Mouse (Mus musculus): ENCODE data around the gene Erbb3. TPM values are rescaled to one million over a fixed set of nuclear protein-coding genes. Genes with fewer than 3 reads are reported as not detected.
"Not testable (repeated sequence)": the region's sequence is repeated elsewhere in the genome, so short reads cannot be mapped to it uniquely, and the experiment has no call there.

Erbb3 gene
- total RNA-seq, 2 experiments from 2014 or later: 3.3 to 4.3 TPM

DNA sequence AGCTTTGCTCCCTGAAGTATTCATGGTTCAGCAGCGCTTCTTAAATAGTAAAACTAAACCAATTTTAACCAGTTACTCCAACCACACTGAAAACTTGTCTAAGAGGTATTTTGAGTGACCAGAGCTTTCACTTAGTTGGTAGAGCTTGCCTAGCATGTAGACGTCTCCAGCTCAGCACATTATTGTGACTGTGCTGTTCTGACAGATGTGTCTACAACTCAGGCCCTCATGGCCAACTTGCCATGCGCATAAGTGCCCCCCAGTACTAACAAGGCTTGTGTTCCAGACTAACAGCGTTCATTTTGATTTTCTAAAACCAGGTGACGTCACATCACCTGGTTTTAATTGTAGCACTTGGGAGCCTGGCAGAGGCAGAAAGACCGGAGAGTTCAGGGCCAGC is 32.5 kb downstream of the Erbb3 start:
- DNase-seq: no peak

DNA sequence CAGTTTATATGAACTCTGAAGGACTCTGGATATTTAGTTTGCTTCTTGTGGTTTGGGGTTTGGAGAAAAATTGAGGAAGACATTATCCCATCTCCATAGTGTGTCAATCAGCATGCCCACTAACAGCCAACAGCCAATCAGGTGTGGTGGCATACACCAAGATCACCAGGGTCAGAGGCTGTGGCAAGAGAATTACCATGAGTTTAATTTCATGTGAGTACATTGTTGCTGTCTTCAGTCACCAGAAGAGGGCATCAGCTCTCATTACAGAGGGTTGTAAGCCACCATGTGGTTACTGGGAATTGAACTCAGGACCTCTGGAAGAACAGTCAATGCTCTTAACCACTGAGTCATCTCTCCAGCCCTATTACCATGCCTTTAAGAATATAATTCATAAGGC is 33.2 kb downstream of the Erbb3 start:
- DNase-seq: no peak

- not testable (repeated sequence) for DNase-seq
Observed at GRCm38 (mm10) chr10:128555567-128555966, 33.9 kb downstream of the Erbb3 start.

- not testable (repeated sequence) for DNase-seq
Observed at GRCm38 (mm10) chr10:128550144-128550823, 39.2 kb downstream of the Erbb3 start.

DNA sequence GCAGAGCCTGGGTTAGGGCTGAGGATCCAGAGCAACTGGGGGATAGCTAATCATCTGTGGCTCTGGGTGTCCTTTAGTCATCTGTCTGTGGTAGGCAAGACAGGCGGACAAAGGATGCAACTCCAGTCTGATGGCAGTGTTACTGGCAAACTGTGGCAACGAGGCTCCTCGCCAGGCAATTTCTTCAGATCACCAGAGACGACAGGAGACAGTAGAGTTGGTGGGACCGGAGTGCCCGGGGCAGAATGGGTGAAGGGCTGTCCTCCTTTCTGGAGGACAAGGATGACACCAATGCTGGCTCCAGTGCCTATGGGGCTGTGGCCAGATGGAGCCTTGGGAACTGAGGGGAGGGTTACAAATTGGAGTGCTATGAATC is 39.8 kb downstream of the Erbb3 start:
- DNase-seq: peak; percentile 32

DNA sequence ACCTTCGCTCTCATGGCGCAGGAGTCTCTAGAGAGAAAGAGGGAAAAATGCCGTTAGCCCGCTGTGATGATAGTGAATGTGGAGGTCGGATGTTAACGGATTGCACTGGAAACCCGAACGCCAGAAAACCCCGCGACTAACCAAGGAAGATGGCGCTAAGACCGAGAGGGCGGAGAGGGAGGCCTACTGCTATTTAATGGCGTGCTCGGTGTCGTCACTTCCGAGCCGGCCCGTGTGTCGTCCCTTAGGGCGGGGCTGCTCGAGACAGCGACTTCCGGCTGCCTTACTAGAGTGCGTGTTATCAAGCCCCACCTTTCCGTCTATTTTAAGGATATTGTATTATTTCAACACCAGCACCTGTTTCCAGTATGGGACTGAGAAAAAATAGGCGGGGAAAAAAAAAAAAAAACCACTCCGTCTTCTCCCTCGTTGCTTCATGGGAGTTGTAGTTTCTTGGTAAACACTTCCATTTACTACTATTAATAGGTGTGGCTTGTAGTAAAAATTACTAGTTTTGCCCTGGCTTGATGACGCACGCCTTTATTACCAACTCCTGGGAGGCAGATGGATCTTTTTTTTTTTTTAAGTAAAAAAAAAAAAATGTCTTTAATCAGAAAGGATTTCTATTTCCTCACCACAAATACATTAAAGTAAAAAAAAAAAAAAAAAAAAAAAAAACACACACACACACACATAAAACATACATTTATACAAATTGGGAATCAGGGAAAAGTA is 40.3 kb downstream of the Erbb3 start, which contains the start of gene Rpl41:
TSS of gene Rpl41 (minus strand) at position 359 of the 735 bp plus-strand sequence.
- peak; percentile 93 for DNase-seq

DNA sequence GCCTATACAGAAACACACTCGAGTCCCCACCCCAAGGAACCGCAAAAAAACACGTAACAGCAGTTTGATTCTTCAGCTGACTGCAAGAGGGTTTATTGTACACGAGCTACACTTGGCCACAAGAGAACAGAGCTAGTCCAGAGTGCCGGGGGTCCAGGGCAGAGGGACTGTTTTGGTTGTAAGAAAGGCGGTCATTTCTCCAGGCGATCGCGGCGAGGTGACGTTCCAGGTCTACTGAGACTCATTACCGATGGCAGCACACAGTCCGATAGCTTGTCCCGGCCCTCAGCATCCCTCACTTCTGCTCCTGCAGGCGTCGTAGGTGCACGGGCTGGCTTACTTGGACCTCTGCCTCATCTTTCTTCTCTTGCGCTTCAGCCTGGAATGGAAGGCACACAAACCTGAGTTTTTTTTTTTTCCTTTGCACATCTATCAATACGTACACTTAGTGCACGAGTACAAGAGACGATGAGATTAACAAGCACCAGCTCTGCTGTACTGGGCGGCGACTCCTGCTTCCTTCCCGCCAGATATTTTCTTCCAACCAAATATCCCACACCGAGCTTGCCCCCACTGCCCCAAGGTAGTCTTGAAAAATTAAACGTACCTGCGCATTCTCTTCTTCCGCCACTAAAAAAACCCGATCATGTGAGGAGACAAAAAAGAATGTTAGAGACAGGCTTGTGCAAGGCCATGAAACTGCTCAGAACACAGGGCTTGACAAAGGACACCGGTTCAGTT is 41.2 kb downstream of the Erbb3 start:
- not testable (repeated sequence) for DNase-seq

- peak; percentile 94 for DNase-seq
Observed at GRCm38 (mm10) chr10:128547361-128548032, 42.0 kb downstream of the Erbb3 start, which contains the start of gene Zc3h10. TSS of gene Zc3h10 (minus strand) at chr10:128547774.

DNA sequence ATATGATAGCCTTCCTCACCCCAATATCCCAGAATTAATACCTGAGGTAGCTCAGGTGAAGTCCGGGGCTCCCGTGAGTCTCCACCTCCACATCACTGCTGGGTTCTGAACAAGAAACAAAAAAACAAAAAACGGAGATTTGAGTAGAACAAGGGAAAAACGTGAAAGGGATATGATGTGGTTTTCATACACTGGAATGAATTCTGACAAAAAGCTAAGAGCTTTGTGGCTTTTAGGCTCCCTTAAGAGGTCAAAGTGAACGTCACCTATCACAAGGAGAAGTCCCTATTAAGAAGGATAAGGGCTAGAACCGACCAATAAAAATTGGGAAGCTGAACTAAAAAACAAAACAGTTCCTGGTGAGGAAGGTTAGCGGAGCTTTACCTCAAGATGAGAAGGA is 42.7 kb downstream of the Erbb3 start:
- DNase-seq: no peak

DNA sequence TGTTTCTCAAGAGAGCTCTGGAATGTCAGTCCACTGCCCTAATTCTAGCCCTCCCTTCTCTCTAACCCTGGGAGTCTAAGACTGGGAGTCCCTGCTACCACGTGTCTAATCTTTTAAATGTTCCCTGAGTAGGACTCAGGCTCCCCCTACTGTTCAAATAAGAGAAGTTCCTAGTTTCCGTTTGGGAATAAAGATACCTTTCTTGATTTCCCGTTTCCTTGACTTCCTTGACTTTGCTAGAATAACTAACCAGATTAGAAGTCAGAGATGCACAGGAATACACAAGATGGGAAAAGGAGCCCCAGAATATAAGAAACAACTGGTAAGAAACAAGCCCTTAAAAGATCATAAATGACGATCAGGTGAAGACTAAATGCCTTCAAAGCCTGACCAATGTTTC is 43.1 kb downstream of the Erbb3 start:
- no peak for DNase-seq

- DNase-seq: no peak
Observed at GRCm38 (mm10) chr10:128545570-128545898, 43.9 kb downstream of the Erbb3 start.

GRCm38 (mm10) chr10:128544674-128545569 is 44.5 kb downstream of the Erbb3 start:
- DNase-seq: no peak

DNA sequence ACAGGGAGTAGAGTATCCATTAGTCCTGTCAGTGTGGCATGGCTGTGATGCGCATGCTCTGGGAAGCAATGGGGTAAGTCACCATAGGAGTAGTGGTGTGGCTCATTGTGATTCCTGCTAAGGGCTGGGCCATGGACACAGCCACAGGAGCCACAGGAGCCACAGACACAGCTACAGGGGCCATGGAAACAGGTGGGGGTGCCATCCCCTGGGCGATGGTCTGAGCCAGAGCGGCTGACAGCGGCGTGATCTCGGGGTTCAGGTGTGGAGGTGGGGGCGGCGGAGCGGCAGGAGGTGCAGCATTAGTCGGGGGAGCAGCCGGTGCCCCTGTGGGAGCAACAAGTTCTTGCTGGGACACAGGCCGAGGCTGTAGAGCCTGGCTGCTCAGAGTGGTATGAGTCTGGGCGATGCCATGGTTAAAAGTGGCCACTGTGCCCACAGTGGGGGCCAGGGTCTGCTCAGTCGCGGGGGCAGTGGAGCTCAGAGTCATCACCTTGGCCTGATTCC is 45.2 kb downstream of the Erbb3 start:
- DNase-seq: no peak

GRCm38 (mm10) chr10:128543100-128543499 is 46.4 kb downstream of the Erbb3 start:
- DNase-seq: no peak

DNA sequence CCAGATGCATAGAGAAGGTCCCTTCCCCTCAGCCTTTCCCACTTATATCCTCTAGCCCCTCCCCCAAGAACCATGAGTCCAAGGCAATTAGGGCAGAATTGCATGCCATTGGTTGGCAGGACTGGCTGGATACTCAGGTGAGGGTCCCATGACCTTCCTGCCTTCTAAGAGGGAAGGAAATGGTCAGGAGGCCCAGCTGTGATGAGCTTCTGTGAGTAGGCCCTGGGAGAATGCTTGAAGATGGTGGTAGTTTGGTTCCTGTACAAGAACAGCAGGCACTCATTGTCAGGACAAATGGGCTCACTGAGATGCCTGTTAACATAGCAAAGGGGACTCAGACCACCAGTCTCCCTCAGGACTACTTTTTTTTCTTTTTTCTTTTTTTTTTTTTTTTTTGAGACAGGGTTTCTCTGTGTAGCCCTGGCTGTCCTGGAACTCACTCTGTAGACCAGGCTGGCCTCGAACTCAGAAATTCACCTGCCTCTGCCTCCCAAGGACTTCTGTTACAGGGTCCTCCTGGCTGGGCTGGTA is 51.0 kb downstream of the Erbb3 start:
- no peak for DNase-seq

DNA sequence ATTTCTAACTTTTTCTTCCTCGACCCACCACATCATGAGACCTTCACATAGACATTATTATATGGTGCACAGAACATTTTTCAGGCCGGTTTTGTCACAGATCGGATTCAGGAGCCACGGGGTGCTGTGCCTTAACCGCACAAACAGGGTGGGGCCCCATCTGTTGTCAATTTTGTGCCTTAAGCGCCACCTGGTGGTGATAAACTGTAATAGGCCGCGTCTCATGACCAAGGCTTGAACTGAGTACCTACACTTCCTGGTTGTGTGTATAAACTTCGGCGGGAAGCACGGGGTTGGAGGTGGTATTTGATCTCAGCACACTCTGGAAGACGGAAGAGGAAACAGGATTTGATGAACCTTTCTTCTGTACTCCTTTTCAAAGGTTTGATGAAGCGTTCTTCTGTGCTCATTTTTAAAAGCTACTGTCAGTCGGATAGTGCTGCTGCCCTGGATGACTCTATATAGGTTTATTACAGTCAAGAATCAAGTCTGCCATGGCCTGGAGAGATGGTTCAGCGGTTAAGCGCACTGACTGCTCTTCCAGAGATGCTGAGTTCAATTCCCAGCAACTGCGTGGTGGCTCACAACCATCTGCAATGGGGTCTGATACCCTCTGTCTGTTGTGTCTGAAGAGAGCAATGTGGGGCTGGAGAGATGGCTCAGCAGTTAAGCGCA is 53.0 kb downstream of the Erbb3 start:
- DNase-seq: peak; percentile 83

DNA sequence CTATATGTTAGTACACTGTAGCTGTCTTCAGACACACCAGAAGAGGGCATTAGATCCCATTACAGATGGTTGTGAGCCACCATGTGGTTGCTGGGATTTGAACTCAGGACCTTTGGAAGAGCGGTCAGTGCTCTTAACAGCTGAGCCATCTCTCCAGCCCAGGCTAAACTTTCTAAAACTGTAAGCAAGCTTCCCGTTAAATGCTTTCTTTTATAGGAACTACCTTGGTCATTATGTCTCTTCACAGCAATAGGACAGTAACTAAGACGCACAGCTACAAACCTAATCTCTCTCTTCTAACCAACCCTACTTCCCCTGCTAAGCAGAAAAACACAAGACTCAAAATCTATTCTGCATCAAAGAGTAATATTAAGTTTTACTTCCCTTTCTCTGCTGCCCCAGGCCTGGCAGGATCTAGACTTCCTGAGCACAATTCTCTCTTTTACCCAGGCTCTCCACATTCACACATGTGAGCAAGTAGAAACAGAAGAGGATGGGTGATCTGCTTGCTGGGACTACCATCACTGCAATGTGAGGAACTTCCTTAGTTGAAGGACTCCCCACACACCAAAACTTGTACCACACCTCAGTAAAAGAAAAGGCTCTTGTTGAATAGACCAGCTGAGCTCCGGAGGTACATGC is 53.7 kb downstream of the Erbb3 start:
- DNase-seq: no peak

DNA sequence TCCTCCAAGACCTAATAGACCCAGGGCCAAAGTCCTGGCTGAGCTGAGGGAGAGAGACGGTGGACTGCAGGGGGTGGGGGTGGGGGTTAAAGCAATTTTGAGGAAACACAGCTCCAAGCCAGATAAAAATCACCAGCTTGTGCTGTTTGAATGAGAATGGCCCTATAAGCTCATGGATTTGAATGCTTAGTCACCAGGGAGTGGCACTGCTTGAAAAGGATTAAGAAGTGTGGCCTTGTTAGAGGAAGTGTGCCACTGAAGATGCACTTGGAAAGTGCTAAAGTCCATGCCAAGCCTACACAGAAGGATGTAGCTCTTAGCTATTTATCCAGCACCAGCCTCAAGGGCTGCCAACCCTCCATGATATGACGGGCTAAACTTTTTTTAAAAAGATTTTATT is 54.2 kb downstream of the Erbb3 start:
- DNase-seq: no peak

All from gastrocnemius, postnatal 25 days (tissue).